Comparison of ENCODE assay signal across 9 mouse cellular contexts in genomic region chr8:81349452-81349851, GRCm38 (mm10). TPM values are rescaled to one million over a fixed set of nuclear protein-coding genes. Genes with fewer than 3 reads are reported as not detected.
DNase-seq lines count a peak whose midpoint lies in the region; ATAC-seq lines count a peak whose summit lies in the region.
"Had no signal": no experiment of that assay in that cellular context is flagged by ENCODE, and none has a peak within 500 bp of the region (broad histone marks: within the 10 kb centered on the region; RNA-seq: fewer than 3 reads in every experiment).

No protein-coding gene starts in this region.

- no peaks in the 10 kb centered on the region for H3K9me3 ChIP-seq in heart, embryonic 12.5 days (replicated peaks)
- H3K9me3 ChIP-seq in forebrain, embryonic 16.5 days (ENCODE audit: control insufficient read depth, low read length) = no peaks in the 10 kb centered on the region
- H3K9me3 ChIP-seq: embryonic facial prominence, embryonic 13.5 days had no signal

- no peak overlapping the region for H3K9ac ChIP-seq in heart, embryonic 12.5 days
- H3K9ac ChIP-seq in forebrain, embryonic 16.5 days (replicated peaks; ENCODE audit: low read depth, low read length) = no peak overlapping the region
- H3K9ac ChIP-seq: embryonic facial prominence, embryonic 13.5 days had no signal

- ATAC-seq in heart, embryonic 12.5 days (ENCODE audit: insufficient number of reproducible peaks, low FRiP score) = no peak
- peak; percentile 58; the same call in 1 of the 2 replicates for ATAC-seq in forebrain, embryonic 16.5 days
- no peak for ATAC-seq in erythroblast, adult 5-6 weeks (replicated peaks; ENCODE audit: low FRiP score, poor library complexity, severe bottlenecking)

- DNase-seq in heart, postnatal 14 days = peak; percentile 19 to 49
- peak; percentile 31 to 43 for DNase-seq in spleen, postnatal 36 days (ENCODE audit: low spot score in 2 of 2)
- no peak for DNase-seq in spleen, adult 12 weeks (ENCODE audit: low spot score)
- peak; percentile 39 to 58 for DNase-seq in adrenal gland, postnatal 36 days
- peak; percentile 16 for DNase-seq in lung, postnatal 25 days (ENCODE audit: low spot score)

- intact Hi-C loops in heart, postnatal 14 days (cut with DNase I) = loop anchor here (5.0 to 10.0 kb wide), 3 partner anchors 675 to 1493 kb away; no protein-coding TSS in a partner anchor

- WGBS in heart, embryonic 12.5 days = 77% methylated on average over 1 of the region's 1 CpGs
- WGBS in forebrain, embryonic 16.5 days = 94% methylated on average over 1 of the region's 1 CpGs

- no peak overlapping the region for H3K4me2 ChIP-seq in heart, embryonic 12.5 days
- H3K4me2 ChIP-seq in forebrain, embryonic 16.5 days (ENCODE audit: low read length) = no peak overlapping the region
- H3K4me2 ChIP-seq: embryonic facial prominence, embryonic 13.5 days had no signal

- H3K27ac ChIP-seq in heart, embryonic 12.5 days (ENCODE audit: poor library complexity, severe bottlenecking) = no peak overlapping the region
- H3K27ac ChIP-seq in forebrain, embryonic 16.5 days (ENCODE audit: low read length) = no peak overlapping the region
- H3K27ac ChIP-seq: embryonic facial prominence, embryonic 13.5 days had no signal

- no peak overlapping the region for H3K4me3 ChIP-seq in heart, embryonic 12.5 days
- no peak overlapping the region for H3K4me3 ChIP-seq in forebrain, embryonic 16.5 days (replicated peaks; ENCODE audit: low read length)
- H3K4me3 ChIP-seq: embryonic facial prominence, embryonic 13.5 days had no signal

- no peaks in the 10 kb centered on the region for H3K4me1 ChIP-seq in heart, embryonic 12.5 days (replicated peaks)
- H3K4me1 ChIP-seq in forebrain, embryonic 16.5 days (replicated peaks; ENCODE audit: control insufficient read depth, insufficient read depth, low read length) = no peaks in the 10 kb centered on the region
- H3K4me1 ChIP-seq: embryonic facial prominence, embryonic 13.5 days had no signal

- peaks cover 29% of the 10 kb centered on the region for H3K27me3 ChIP-seq in heart, embryonic 12.5 days (replicated peaks)
- no peaks in the 10 kb centered on the region for H3K27me3 ChIP-seq in forebrain, embryonic 16.5 days (replicated peaks; ENCODE audit: control insufficient read depth, insufficient read depth, low read length)
- H3K27me3 ChIP-seq: embryonic facial prominence, embryonic 13.5 days had no signal

- H3K36me3 ChIP-seq in heart, embryonic 12.5 days = no peaks in the 10 kb centered on the region
- no peaks in the 10 kb centered on the region for H3K36me3 ChIP-seq in forebrain, embryonic 16.5 days (ENCODE audit: control insufficient read depth, insufficient read depth)
- H3K36me3 ChIP-seq: embryonic facial prominence, embryonic 13.5 days had no signal

RNA-seq across cellular contexts. Expression of gene Inpp4b, which starts 7.1 kb away (rescaled TPM):
- 10 to 100 TPM; 55.4 to 58.2 TPM for total RNA-seq in heart, postnatal 14 days (2021)
- 10.2 and 12.8 TPM in 2 replicates for polyA plus RNA-seq in heart, embryonic 12.5 days (2016; fragmentation: Nextera tagmentation; extraction: Ambion mirVana)
- total RNA-seq in adrenal gland, postnatal 36 days (2021) = 1 to 10 TPM; 6.6 to 6.9 TPM
- 4.0 and 6.5 TPM in 2 replicates for polyA plus RNA-seq in forebrain, embryonic 16.5 days (2015; fragmentation: Nextera tagmentation; extraction: Ambion mirVana)
- total RNA-seq in erythroblast, adult 5-6 weeks (2015; ENCODE audit: low replicate concordance) = 0.38 and 1.3 TPM in 2 replicates
- total RNA-seq in erythroblast, adult 5-6 weeks (2017; ENCODE audit: low replicate concordance) = 1.4 and 1.5 TPM in 2 replicates

Comparison
In these comparisons a context has a peak if more than half of its experiments do, and no peak if none do; other contexts are left out.
1. RNA of gene Inpp4b, which starts 7.1 kb away (total RNA-seq): 55.4 to 58.2 TPM in heart, postnatal 14 days; 6.6 to 6.9 TPM in adrenal gland, postnatal 36 days and 0.38 to 1.5 TPM in erythroblast, adult 5-6 weeks; every median in the first group is over 4 times any median in the second.